Mouse (Mus musculus) forebrain, embryonic 12.5 days (tissue): ENCODE measurements around the gene Ssr1. TPM values are rescaled to one million over a fixed set of nuclear protein-coding genes. Genes with fewer than 3 reads are reported as not detected.

ENCODE experiments used
- ATAC-seq: fragments of 200-750 bp; cut with Nextera tagmentation; 2 replicates; pipeline ENCODE4 v1.8.0; 2017; ENCODE audit warnings: moderate TSS enrichment; ENCODE audit not compliant: low FRiP score
- H3K27ac ChIP-seq: fragments of 300-500 bp; sonication (generic); 2 replicates; pipeline ENCODE4 v1.5.1; 2016; ENCODE audit warnings: mild to moderate bottlenecking
- H3K27me3 ChIP-seq: fragments of 300-500 bp; sonication (generic); 2 replicates; pipeline ENCODE4 v1.6.1; 2016; ENCODE audit warnings: mild to moderate bottlenecking
- H3K36me3 ChIP-seq: fragments of 300-500 bp; sonication (generic); replicated peaks from 2 replicates; pipeline ENCODE4 v1.6.1; 2016; ENCODE audit warnings: mild to moderate bottlenecking
- H3K4me1 ChIP-seq: fragments of 300-500 bp; sonication (generic); 2 replicates; pipeline ENCODE4 v1.6.1; 2016
- H3K4me2 ChIP-seq: fragments of 300-500 bp; sonication (generic); 2 replicates; pipeline ENCODE4 v1.6.1; 2016; ENCODE audit warnings: mild to moderate bottlenecking, moderate library complexity
- H3K4me3 ChIP-seq: fragments of 300-500 bp; sonication (generic); replicated peaks from 2 replicates; pipeline ENCODE4 v1.5.1; 2016; ENCODE audit warnings: mild to moderate bottlenecking
- H3K9ac ChIP-seq: fragments of 300-500 bp; sonication (generic); 2 replicates; pipeline ENCODE4 v1.6.1; 2016; ENCODE audit warnings: mild to moderate bottlenecking
- H3K9me3 ChIP-seq: fragments of 300-500 bp; sonication (generic); 2 replicates; pipeline ENCODE4 v1.6.1; 2016
- WGBS: fragments of 180-500 bp; shearing (Covaris S2); methylation state at CpG from one replicate; pipeline ENCODE4 v1.1.7; 2016; 5-methylcytosine and 5-hydroxymethylcytosine counted together
- polyA plus RNA-seq: library from polyadenylated mRNA; unstranded; fragments of >200 nt; fragmentation: Nextera tagmentation; extraction: Ambion mirVana; gene quantifications from 2 replicates; pipeline ENCODE4 v1.2.1, GENCODE M21; 2016

Ssr1 gene
- polyA plus RNA-seq, 1 experiment from 2014 or later = 94.0 TPM

DNA sequence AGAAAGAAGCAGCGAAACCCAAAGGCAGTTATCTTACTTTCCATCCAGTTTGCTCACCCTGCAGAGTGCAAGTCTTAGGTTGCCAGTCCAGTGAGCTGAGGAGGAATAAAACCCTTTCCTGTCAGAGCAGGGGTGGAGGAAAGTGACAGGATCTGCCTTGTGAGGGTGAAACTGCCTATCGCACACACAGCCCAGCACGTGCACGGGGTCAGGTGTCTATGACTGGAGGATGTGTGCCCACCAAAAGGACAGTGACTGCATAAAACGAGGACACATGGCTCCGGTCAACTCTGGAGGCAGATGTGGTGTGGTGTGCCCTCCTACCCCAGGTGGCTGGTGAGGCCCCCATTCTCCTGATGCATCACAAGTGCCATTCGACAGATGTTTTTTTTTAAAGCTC is 34.1 kb downstream of the Ssr1 start:
- no peak overlapping the region for H3K4me3 ChIP-seq
- H3K9ac ChIP-seq = no peak overlapping the region
- peaks cover 13% of the 10 kb centered on the region for H3K27me3 ChIP-seq
- no peak overlapping the region for H3K27ac ChIP-seq
- ATAC-seq = no peak
- H3K36me3 ChIP-seq = no peaks in the 10 kb centered on the region
- 0 out of 2 replicates have a peak, but pooled peaks cover 3% of the 10 kb centered on the region for H3K9me3 ChIP-seq
- 89% methylated on average over 7 of the region's 7 CpGs for WGBS
- H3K4me2 ChIP-seq = no peak overlapping the region
- peaks cover 14% of the 10 kb centered on the region for H3K4me1 ChIP-seq

GRCm38 (mm10) chr13:37959239-37959907 is 34.6 kb downstream of the Ssr1 start:
- H3K36me3 ChIP-seq = no peaks in the 10 kb centered on the region
- WGBS = 77% methylated on average over 15 of the region's 15 CpGs
- no peak overlapping the region for H3K4me3 ChIP-seq
- H3K9ac ChIP-seq = no peak overlapping the region
- no peak overlapping the region for H3K27ac ChIP-seq
- peaks cover 8% of the 10 kb centered on the region for H3K27me3 ChIP-seq
- peaks cover 8% of the 10 kb centered on the region for H3K4me1 ChIP-seq
- no peak for ATAC-seq
- 0 out of 2 replicates have a peak, but pooled peaks cover 3% of the 10 kb centered on the region for H3K9me3 ChIP-seq
- no peak overlapping the region for H3K4me2 ChIP-seq

DNA sequence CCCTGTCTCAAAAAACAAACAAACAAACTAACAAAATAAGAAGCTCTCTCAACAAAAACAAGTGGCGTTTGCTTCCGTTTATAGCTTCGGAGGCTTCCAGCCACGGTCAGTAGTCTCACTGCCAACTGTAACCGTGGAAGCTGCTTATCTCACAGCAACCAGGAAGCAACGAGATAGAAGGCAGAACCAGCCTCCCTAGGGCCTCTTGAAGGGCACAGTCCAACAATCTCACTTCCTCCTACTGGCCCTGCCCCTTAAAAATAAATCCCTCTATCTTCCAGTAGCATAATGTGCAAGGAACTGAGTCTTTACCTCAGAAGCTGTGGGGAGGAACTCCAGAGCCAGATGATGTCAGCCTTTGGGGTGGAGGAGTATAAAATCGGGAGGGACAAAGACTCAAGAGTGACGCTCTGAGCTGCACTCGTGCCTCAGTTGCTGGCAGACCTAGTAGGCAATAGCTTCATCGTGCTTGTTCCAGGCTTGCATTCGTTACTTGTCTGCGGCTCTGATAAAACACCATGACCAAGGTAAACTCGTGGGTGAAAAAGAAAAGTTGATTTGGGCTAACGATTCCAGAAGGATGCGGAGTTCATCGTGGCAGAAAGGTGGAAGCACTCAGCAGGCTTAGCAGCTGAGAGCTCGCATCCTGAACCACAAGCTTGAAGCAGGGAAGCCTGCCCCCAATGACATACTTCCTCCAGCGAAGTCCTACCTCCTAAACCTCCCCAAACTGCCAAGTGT is 35.3 kb downstream of the Ssr1 start:
- Histone ChIP-seq H3K27ac (no peak overlapping the region), H3K4me1 (peaks cover 1% of the 10 kb centered on the region), H3K9ac (no peak overlapping the region), H3K27me3 (peaks cover under 1% of the 10 kb centered on the region), H3K4me3 (no peak overlapping the region), H3K36me3 (no peaks in the 10 kb centered on the region), H3K9me3 (0 out of 2 replicates have a peak, but pooled peaks cover 3% of the 10 kb centered on the region), H3K4me2 (no peak overlapping the region)
- no peak for ATAC-seq
- WGBS = 89% methylated on average over 18 of the region's 18 CpGs

- H3K9ac ChIP-seq = no peak overlapping the region
- no peak overlapping the region for H3K27ac ChIP-seq
- no peak overlapping the region for H3K4me3 ChIP-seq
- no peaks in the 10 kb centered on the region; the same call in 1 of the 2 replicates for H3K27me3 ChIP-seq
- no peak overlapping the region for H3K4me2 ChIP-seq
- H3K36me3 ChIP-seq = no peaks in the 10 kb centered on the region
- no peaks in the 10 kb centered on the region for H3K4me1 ChIP-seq
- 0 out of 2 replicates have a peak, but pooled peaks cover 3% of the 10 kb centered on the region for H3K9me3 ChIP-seq
- ATAC-seq = no peak
- WGBS = 86% methylated on average over 1 of the region's 1 CpGs
These were observed 39.7 kb downstream of the Ssr1 start for GRCm38 (mm10) chr13:37954318-37954717.

GRCm38 (mm10) chr13:37952981-37953380 is 41.0 kb downstream of the Ssr1 start:
- Histone ChIP-seq H3K27me3 (no peaks in the 10 kb centered on the region; the same call in 1 of the 2 replicates), H3K4me2 (no peak overlapping the region), H3K4me3 (no peak overlapping the region), H3K9me3 (no peaks in the 10 kb centered on the region), H3K27ac (no peak overlapping the region), H3K9ac (no peak overlapping the region), H3K4me1 (no peaks in the 10 kb centered on the region), H3K36me3 (no peaks in the 10 kb centered on the region; the same call in 1 of the 2 replicates)
- ATAC-seq = no peak
- 83% methylated on average over 6 of the region's 6 CpGs for WGBS

DNA sequence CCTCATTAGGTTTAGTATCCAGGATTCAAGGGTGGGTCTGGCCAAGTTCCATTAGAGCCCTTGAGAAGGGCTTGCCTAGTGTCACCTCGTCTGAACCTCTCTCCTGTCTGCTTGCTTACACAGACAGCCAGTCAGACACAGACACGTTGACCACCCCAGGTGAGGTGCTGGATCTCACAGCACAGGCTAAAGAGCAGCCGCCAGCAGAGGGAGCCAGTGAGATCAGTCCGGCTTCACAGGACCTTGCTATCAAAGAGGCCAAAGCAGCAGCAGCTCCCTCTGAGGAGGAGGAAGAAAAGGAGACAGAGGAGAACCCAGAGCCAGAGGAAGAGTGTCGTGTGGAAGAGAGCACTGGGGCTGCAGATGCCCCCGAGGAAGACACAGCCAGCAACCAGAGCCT is 47.3 kb downstream of the Ssr1 start:
- no peak overlapping the region for H3K9ac ChIP-seq
- H3K36me3 ChIP-seq = no peaks in the 10 kb centered on the region; the same call in 1 of the 2 replicates
- no peaks in the 10 kb centered on the region for H3K4me1 ChIP-seq
- H3K4me3 ChIP-seq = no peak overlapping the region
- H3K4me2 ChIP-seq = no peak overlapping the region
- peak; percentile 67; the same call in 1 of the 2 replicates for ATAC-seq
- H3K27ac ChIP-seq = no peak overlapping the region
- H3K9me3 ChIP-seq = no peaks in the 10 kb centered on the region
- no peaks in the 10 kb centered on the region for H3K27me3 ChIP-seq
- 16% methylated on average over 6 of the region's 6 CpGs for WGBS

DNA sequence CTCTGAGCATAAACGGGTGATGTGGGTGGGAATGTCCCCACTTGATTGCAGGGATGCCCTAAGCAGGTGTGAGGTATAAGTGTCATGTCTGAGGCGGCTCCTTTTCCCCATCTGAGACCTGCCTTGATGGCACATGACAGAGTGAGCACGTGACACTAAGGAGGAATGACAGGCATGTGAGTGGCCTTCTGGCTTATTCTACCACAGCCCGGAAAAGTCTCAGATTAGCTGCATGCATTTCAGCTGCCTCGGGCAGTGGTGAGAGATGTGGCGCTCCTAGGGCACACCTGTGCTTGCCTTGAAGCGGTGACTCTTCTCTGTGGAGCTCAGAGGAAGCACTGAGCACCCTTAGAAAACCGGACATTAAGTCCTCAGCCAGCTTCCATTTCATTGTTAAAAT is 48.6 kb downstream of the Ssr1 start:
- Histone ChIP-seq H3K27me3 (no peaks in the 10 kb centered on the region), H3K36me3 (no peaks in the 10 kb centered on the region; the same call in 1 of the 2 replicates), H3K4me1 (no peaks in the 10 kb centered on the region), H3K9ac (no peak overlapping the region), H3K4me3 (no peak overlapping the region), H3K4me2 (no peak overlapping the region), H3K9me3 (no peaks in the 10 kb centered on the region), H3K27ac (no peak overlapping the region)
- WGBS = 78% methylated on average over 8 of the region's 8 CpGs
- ATAC-seq = no peak

- no peak overlapping the region for H3K9ac ChIP-seq
- no peaks in the 10 kb centered on the region; the same call in 1 of the 2 replicates for H3K36me3 ChIP-seq
- H3K4me1 ChIP-seq = no peaks in the 10 kb centered on the region
- H3K9me3 ChIP-seq = no peaks in the 10 kb centered on the region
- H3K27me3 ChIP-seq = no peaks in the 10 kb centered on the region
- ATAC-seq = peak; percentile 22; the same call in 1 of the 2 replicates
- no peak overlapping the region for H3K27ac ChIP-seq
- WGBS = 65% methylated on average over 1 of the region's 1 CpGs
- H3K4me3 ChIP-seq = no peak overlapping the region
- no peak overlapping the region for H3K4me2 ChIP-seq
These were observed 49.7 kb downstream of the Ssr1 start for GRCm38 (mm10) chr13:37944306-37944705.

GRCm38 (mm10) chr13:37943466-37943865 is 50.6 kb downstream of the Ssr1 start:
- 94% methylated on average over 3 of the region's 3 CpGs for WGBS
- H3K27me3 ChIP-seq = no peaks in the 10 kb centered on the region
- no peaks in the 10 kb centered on the region for H3K4me1 ChIP-seq
- H3K36me3 ChIP-seq = no peaks in the 10 kb centered on the region
- H3K9ac ChIP-seq = no peak overlapping the region
- H3K4me2 ChIP-seq = no peak overlapping the region
- no peaks in the 10 kb centered on the region for H3K9me3 ChIP-seq
- H3K27ac ChIP-seq = no peak overlapping the region
- ATAC-seq = no peak
- no peak overlapping the region for H3K4me3 ChIP-seq

DNA sequence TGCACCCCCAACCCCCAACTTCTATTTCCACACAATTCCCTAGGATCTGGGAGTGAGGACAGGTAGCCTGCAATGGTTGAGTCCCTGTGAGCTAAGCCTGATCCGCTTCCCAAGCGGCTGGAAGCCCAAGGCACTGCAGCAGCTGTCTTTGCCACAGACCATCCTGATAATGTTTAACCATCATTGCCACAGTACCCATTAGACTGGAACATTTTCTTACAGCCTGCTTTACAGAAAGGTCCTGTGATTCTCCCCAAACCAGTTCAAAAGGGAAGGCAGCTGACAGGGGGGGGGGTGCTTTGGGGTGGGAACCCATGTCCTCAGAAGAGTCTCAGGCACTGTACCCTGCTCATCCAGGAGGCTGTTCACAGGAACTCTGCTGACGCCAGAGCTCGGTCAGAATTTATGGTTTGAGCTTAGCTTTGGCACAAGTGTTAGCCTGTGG is 51.1 kb downstream of the Ssr1 start:
- Histone ChIP-seq H3K36me3 (no peaks in the 10 kb centered on the region), H3K4me1 (no peaks in the 10 kb centered on the region), H3K27me3 (no peaks in the 10 kb centered on the region), H3K9me3 (no peaks in the 10 kb centered on the region), H3K4me2 (no peak overlapping the region), H3K4me3 (no peak overlapping the region), H3K9ac (no peak overlapping the region), H3K27ac (no peak overlapping the region)
- no peak for ATAC-seq
- 85% methylated on average over 4 of the region's 4 CpGs for WGBS

- no peaks in the 10 kb centered on the region for H3K27me3 ChIP-seq
- H3K4me3 ChIP-seq = no peak overlapping the region
- H3K4me2 ChIP-seq = no peak overlapping the region
- H3K9ac ChIP-seq = no peak overlapping the region
- 60% methylated on average over 17 of the region's 17 CpGs for WGBS
- H3K36me3 ChIP-seq = no peaks in the 10 kb centered on the region
- H3K27ac ChIP-seq = no peak overlapping the region
- no peak for ATAC-seq
- H3K9me3 ChIP-seq = no peaks in the 10 kb centered on the region
- no peaks in the 10 kb centered on the region for H3K4me1 ChIP-seq
These were observed 51.8 kb downstream of the Ssr1 start for GRCm38 (mm10) chr13:37941950-37942886.

- no peak overlapping the region for H3K27ac ChIP-seq
- H3K9me3 ChIP-seq = no peaks in the 10 kb centered on the region
- ATAC-seq = no peak
- H3K4me2 ChIP-seq = no peak overlapping the region
- no peaks in the 10 kb centered on the region for H3K27me3 ChIP-seq
- no peak overlapping the region for H3K4me3 ChIP-seq
- H3K9ac ChIP-seq = no peak overlapping the region
- H3K4me1 ChIP-seq = no peaks in the 10 kb centered on the region
- WGBS = 74% methylated on average over 5 of the region's 5 CpGs
- H3K36me3 ChIP-seq = 0 out of 2 replicates have a peak, but pooled peaks cover 3% of the 10 kb centered on the region
These were observed 52.8 kb downstream of the Ssr1 start for GRCm38 (mm10) chr13:37941138-37941645.
